Mouse (Mus musculus): Measurements from ENCODE around the gene D630045J12Rik. TPM values are rescaled to one million over a fixed set of nuclear protein-coding genes. Genes with fewer than 3 reads are reported as not detected.

D630045J12Rik gene
- total RNA-seq, 1 experiment from 2014 or later, result 2.2 TPM

DNA sequence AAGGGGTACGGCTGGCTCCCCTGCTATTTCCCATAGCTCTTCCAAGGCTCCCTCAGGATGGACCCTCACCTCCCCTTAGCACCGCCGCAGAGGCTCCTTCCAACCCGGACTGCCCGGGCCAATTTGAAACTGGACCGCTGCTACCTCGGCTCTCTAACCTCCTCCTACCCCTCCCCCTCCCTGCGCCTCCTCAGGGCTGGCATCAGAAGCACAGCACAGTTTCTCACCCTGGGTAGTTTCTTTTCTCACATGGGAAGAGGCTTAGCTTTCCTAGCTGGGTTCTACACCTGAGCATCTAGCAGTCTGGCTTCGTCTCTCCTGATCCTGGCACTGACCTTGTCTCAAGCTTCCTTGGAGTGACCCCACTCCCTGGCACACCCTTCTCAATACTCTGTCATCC, 143.9 kb downstream of the D630045J12Rik start:
- no peak for ATAC-seq (replicated peaks; ENCODE audit: low read depth, poor library complexity, severe bottlenecking)

DNA sequence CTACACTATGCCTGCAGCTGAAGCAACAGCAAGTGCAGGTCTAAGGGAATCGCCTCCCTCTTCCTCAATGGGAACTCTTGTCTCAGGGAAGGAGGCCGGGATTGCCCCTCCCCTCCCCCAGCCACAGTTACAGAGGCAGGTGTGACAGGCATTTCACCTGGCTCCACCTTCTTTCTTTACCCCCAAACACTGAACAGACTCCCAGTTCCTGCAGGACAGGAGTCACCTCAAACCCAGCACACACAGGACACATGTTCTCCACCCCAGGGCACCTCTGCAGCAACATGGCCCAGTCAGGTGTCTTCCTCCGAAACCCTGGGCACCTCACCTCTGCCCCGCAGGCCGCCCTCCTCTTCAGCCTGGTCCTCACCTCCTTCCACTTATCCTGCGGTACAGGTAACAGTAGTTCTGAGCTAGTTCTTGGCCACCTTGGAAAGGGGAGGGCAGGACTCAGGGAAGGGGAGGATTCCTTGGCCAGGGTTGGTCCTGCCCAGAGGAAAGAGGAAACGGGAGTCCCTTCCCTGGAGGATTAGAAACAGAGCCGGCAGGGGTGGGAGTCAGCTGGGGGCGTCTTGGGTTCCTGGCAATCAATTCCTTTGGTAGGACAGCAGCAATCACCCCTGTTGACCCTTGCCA, 144.5 kb downstream of the D630045J12Rik start, which contains the start of gene Tmem213:
Gene Tmem213 (plus strand): TSS at position 96 of the 636 bp plus-strand sequence.
- no peak for ATAC-seq (replicated peaks; ENCODE audit: low read depth, poor library complexity, severe bottlenecking)

DNA sequence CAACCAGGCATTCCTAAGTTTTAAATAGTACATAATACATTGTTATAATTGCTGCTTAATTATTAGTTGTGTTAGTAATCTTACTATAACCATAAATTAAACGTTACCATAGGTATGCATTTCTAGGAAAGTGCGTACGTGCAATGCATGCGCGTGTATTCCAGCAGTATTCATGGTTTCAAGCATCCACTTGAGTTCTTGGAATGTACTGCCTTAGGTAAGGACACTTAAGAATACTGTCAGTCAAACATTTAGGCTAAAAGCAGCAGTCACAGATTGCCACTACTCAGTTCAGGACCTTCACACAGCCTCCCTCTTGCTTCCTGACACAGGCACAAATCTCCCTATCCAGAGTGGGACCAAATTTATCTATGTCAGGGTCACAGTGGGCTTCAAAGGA, 145.4 kb downstream of the D630045J12Rik start:
- no peak for ATAC-seq (replicated peaks; ENCODE audit: low read depth, poor library complexity, severe bottlenecking)

DNA sequence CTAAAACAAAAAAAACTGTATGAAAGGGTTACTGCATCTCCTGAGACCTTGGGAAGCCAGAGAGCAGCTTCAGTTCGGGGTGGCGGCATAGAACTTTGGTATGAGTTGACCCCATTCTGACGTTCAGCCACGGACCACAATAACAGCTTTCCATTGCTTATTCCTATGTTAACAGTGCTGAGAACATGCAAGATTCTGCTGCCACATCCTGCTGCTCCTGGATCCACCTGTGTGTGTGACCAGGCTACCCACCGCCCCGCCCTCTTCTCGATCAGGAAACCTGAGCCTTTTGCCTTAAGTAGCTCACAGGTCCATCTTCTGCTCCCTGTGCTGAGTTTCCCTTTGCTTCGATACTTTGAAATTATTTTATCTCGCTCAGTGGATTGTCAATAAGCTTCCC, 147.9 kb downstream of the D630045J12Rik start:
- no peak for ATAC-seq (replicated peaks; ENCODE audit: low read depth, poor library complexity, severe bottlenecking)

DNA sequence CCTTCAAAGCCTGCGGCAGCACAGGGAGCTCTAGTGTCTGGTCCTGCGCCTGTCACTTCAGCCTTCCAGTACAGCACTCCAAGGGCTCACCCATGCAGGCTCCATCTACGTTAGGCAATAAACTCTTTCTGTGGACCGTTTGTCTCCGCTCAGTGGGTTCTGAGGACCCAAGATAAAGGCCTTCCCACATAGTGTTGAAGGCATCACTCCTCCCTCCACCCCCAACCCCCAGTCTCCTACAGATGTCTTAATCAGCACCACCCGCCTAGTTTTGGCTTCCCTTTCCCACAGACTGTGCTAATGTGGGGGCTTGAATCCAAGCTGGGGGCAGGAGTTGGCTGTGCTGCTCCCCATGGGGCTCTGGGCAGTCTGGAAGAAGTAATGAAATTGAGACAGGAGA, 150.0 kb downstream of the D630045J12Rik start:
- no peak; the same call in 1 of the 2 replicates for ATAC-seq (replicated peaks; ENCODE audit: low read depth, poor library complexity, severe bottlenecking)

GRCm38 (mm10) chr6:38102216-38102795, 151.5 kb downstream of the D630045J12Rik start:
- ATAC-seq (replicated peaks; ENCODE audit: low read depth, poor library complexity, severe bottlenecking), result no peak

DNA sequence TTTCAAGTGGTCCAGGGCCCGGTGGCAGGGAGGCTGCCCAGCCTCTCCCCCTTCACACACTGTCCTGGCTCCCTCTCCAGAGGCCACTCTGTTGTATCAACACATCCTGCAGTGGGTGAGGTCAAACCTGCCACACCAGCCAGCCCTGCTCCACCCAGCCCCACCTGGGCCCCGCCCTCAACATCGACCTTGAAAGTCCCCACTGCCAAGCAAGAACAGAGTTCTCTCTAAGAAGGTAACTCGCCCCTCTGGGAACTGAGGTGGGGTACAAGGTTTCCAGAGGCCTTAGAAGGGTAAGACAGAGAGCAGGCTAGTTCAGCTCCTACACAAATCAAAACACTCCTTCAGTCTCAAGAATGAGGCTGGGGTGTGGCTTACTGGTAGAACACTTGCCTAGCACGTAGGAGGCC, 156.8 kb downstream of the D630045J12Rik start:
- no peak for ATAC-seq (replicated peaks; ENCODE audit: low read depth, poor library complexity, severe bottlenecking)

GRCm38 (mm10) chr6:38094701-38095100, 159.1 kb downstream of the D630045J12Rik start:
- no peak for ATAC-seq (replicated peaks; ENCODE audit: low read depth, poor library complexity, severe bottlenecking)

GRCm38 (mm10) chr6:38092539-38092938, 161.3 kb downstream of the D630045J12Rik start:
- ATAC-seq (replicated peaks; ENCODE audit: low read depth, poor library complexity, severe bottlenecking), result no peak

DNA sequence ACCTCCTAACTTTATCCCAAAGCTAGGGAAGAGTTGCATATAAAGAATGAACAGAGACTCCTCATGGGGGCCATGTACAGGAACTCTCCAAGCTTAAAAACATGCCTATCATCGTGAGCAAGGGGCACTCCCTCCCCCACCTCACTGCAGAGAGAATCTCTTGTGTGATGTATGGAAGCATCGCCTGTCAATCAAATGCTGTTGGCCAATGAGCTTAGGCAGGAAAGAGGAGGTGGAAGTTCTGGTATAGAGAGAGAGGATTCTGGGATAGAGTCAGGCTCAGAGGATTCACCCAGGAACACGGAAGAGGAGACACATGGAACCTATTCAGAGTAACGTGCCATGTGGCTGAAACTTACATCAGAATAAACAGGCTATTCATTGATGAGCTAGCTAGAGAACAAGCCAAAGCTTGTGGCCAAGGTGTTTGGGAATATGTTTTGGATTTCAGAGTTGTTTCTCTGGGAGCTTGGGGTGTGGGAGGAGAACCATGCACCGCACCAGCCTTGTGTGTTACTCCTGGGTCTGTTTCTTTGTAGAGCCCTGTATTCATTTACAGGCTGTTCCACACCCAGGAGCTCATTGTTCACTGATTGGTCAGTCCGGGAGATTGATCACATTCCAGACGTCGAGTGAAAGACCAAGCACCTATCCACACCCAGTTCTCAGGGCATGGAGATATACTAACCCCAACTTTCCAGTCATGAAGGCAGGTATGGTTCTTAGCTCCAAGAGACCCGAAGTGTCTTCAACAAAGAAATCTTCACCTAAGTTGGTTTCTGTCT, 166.4 kb downstream of the D630045J12Rik start:
- no peak for ATAC-seq (replicated peaks; ENCODE audit: low read depth, poor library complexity, severe bottlenecking)

DNA sequence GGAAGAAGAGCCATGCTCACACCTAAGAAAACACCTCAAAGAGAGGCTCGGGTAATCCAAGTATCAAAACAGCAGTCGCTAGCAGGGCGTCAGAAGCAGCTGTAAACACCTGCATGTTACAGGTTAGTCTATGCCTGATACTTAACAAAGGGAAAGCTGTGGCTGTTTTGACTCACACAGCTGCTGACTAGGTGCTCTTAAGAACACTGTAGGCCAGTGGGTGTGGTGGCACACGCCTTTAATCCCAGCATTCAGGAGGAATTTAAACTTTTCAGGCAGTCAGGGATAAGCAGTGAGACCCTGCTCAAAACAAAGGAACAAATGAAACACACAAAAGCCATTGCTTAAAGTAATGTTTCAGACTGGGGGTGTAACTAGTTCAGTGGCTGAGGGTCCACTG, 170.6 kb downstream of the D630045J12Rik start:
- ATAC-seq (replicated peaks; ENCODE audit: low read depth, poor library complexity, severe bottlenecking), result no peak

DNA sequence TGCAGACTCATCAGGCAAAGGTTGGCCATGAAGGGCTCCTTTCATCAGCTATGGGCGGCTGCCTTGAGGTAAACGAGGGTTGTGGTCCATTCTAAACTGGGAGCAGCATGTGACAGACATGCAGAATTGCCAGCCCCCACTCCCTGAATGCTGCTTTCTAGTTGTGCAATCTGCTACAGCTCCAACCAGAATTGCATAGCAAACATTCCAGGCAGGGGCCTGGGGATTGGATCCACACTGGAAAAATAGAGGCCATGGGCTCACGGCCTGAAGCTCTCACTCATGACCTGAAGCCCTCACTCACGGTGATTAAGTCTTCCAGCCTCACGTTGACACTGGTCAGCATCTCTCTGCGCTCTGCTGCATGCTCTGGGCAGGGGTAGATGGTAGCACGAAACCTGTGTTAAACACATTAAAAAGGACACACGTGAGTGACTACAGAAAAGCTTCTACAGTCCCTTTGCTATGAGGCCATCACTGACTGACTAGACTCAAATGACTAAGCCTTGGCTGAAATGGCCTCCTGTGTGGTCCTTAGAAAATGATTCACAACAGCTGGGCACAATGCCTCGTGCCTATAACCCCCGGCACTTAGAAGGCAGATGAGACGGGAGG, 172.0 kb downstream of the D630045J12Rik start:
- no peak for ATAC-seq (replicated peaks; ENCODE audit: low read depth, poor library complexity, severe bottlenecking)

- ATAC-seq (replicated peaks; ENCODE audit: low read depth, poor library complexity, severe bottlenecking), result no peak
Measured at GRCm38 (mm10) chr6:38080364-38080763, 173.4 kb downstream of the D630045J12Rik start.

- no peak for ATAC-seq (replicated peaks; ENCODE audit: low read depth, poor library complexity, severe bottlenecking)
Measured at GRCm38 (mm10) chr6:38073592-38073991, 180.2 kb downstream of the D630045J12Rik start.

Other genes starting within 250 kb of the D630045J12Rik start
- gene Svopl, start 207.0 kb downstream of the D630045J12Rik start, total RNA-seq (2017), result not detected in 2 replicates
- gene Tmem213, start 144.8 kb downstream of the D630045J12Rik start, total RNA-seq (2017), result not detected in 2 replicates
- gene Atp6v0a4, start 129.4 kb downstream of the D630045J12Rik start, total RNA-seq (2017), result 0.46 TPM in 1 of 2 replicates, not detected in the other
- 5.6 and 7.0 TPM in 2 replicates for gene Zc3hav1l, start 45.2 kb upstream of the D630045J12Rik start, total RNA-seq (2017)
- 56.1 and 59.7 TPM in 2 replicates for gene Zc3hav1, start 100.6 kb upstream of the D630045J12Rik start, total RNA-seq (2017)
- gene Ttc26, start 127.5 kb upstream of the D630045J12Rik start, total RNA-seq (2017), result 2.1 and 3.2 TPM in 2 replicates
- 19.7 and 28.8 TPM in 2 replicates for gene Ubn2, start 179.9 kb upstream of the D630045J12Rik start, total RNA-seq (2017)